Mouse (Mus musculus) megakaryocyte, embryonic 14.5 days (primary cell): Measurements from ENCODE around the gene March5. TPM values are rescaled to one million over a fixed set of nuclear protein-coding genes. Genes with fewer than 3 reads are reported as not detected.

Experiments used
- H3K27me3 ChIP-seq: replicated peaks from 2 replicates; pipeline ENCODE3; 2012; ENCODE audit warnings: inconsistent platforms
- H3K36me3 ChIP-seq: replicated peaks from 2 replicates; pipeline ENCODE3; 2012; ENCODE audit warnings: low read length, inconsistent platforms, mixed read lengths
- H3K4me1 ChIP-seq: 2 replicates; pipeline ENCODE4 v1.6.1; 2012; ENCODE audit warnings: inconsistent platforms
- H3K4me3 ChIP-seq: replicated peaks from 2 replicates; pipeline ENCODE3; 2012; ENCODE audit warnings: moderate library complexity, mild to moderate bottlenecking, inconsistent platforms
- H3K9me3 ChIP-seq: 2 replicates; pipeline ENCODE4 v1.6.1; 2012; ENCODE audit warnings: inconsistent platforms
- FLI1 ChIP-seq: IDR thresholded peaks from 2 replicates; pipeline ENCODE4 v1.6.1; 2012; ENCODE audit warnings: low read length, inconsistent platforms, mixed read lengths
- GATA1 ChIP-seq: IDR thresholded peaks from 3 replicates; pipeline ENCODE4 v1.6.1; 2012; ENCODE audit warnings: mixed read lengths, low read length, inconsistent platforms, borderline replicate concordance
- polyA plus RNA-seq: library from polyadenylated mRNA; stranded (reverse); fragments of >175 nt; gene quantifications from 2 replicates; pipeline ENCODE4 v1.2.3, GENCODE M21; 2012; ENCODE audit warnings: low replicate concordance; ENCODE audit not compliant: insufficient read depth

March5 gene
- polyA plus RNA-seq, 1 experiment = 28.9 TPM

DNA sequence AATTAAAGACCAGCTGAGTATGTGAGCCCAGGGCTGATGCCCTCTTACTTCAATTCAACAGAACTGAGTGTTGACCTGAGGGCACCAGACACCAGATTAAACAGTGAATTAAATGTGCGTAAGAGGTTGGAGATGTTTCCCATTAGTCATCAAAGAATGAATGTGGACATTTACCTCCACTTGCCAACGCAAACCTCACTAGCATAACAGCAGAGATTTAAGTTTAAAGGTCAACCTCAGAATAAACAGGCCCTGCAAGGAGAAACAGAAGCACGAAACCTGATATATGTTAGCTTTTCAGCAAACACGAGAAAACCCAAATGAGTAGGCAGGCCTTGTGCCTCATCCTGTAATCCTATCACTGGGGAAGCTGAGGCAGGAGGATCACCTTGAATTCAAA, 55.0 kb downstream of the March5 start:
- peaks cover 5% of the 10 kb centered on the region; the same call in 1 of the 2 replicates for H3K4me1 ChIP-seq
- TF ChIP-seq GATA1 (no peak), FLI1 (no peak)
- H3K27me3 ChIP-seq = peaks cover 23% of the 10 kb centered on the region

DNA sequence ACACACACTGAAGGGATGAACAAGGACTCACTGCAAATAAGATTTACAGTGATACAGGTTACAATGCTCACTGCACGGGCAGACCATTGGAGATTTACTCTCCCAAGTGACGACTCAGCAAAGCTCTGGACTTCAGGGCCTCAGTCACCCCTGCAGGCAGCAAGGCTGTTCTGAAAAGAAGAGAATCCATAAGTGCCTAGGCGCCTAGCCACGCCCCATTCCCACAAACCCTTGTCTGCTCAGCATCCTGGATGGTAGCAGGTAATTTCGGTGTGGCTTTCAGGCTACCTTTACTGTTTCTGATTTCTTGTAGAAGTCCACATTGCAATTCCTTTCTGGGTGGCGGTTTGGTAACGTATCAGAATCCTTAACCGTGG, 56.2 kb downstream of the March5 start:
- Histone ChIP-seq H3K9me3 (peaks cover 6% of the 10 kb centered on the region; the same call in 1 of the 2 replicates), H3K36me3 (peaks cover 8% of the 10 kb centered on the region), H3K27me3 (peaks cover 22% of the 10 kb centered on the region), H3K4me1 (peaks cover 5% of the 10 kb centered on the region; the same call in 1 of the 2 replicates), H3K4me3 (no peak overlapping the region)
- TF ChIP-seq GATA1 (no peak), FLI1 (no peak)

More for the DNA sequence above, 55.0 kb downstream of the March5 start:
- H3K36me3 ChIP-seq = no peaks in the 10 kb centered on the region
- peaks cover 6% of the 10 kb centered on the region; the same call in 1 of the 2 replicates for H3K9me3 ChIP-seq
- H3K4me3 ChIP-seq = no peak overlapping the region

GRCm38 (mm10) chr19:37263943-37264897, 56.9 kb downstream of the March5 start:
- Histone ChIP-seq H3K36me3 (peaks cover 14% of the 10 kb centered on the region), H3K27me3 (peaks cover 21% of the 10 kb centered on the region), H3K4me1 (peaks cover 5% of the 10 kb centered on the region; the same call in 1 of the 2 replicates), H3K9me3 (peaks cover 6% of the 10 kb centered on the region; the same call in 1 of the 2 replicates), H3K4me3 (no peak overlapping the region)
- no peak for TF ChIP-seq FLI1
- no peak for TF ChIP-seq GATA1

- H3K4me1 ChIP-seq = peaks cover 5% of the 10 kb centered on the region; the same call in 1 of the 2 replicates
- no peak for TF ChIP-seq FLI1
- peaks cover 3% of the 10 kb centered on the region; the same call in 1 of the 2 replicates for H3K9me3 ChIP-seq
- H3K4me3 ChIP-seq = no peak overlapping the region
- peaks cover 8% of the 10 kb centered on the region for H3K27me3 ChIP-seq
- H3K36me3 ChIP-seq = peaks cover 25% of the 10 kb centered on the region
Observed at GRCm38 (mm10) chr19:37265333-37266103, 58.2 kb downstream of the March5 start.

- Histone ChIP-seq H3K27me3 (no peaks in the 10 kb centered on the region), H3K36me3 (peaks cover 57% of the 10 kb centered on the region), H3K9me3 (no peaks in the 10 kb centered on the region), H3K4me3 (no peak overlapping the region), H3K4me1 (peaks cover under 1% of the 10 kb centered on the region; the same call in 1 of the 2 replicates)
- no peak for TF ChIP-seq GATA1
- no peak for TF ChIP-seq FLI1
Observed at GRCm38 (mm10) chr19:37269106-37269505, 61.8 kb downstream of the March5 start.

Other genes with a start within 250 kb of the March5 start
- 0.21 TPM in 1 of 2 replicates, not detected in the other for gene Cpeb3, start 1.1 kb downstream of the March5 start, polyA plus RNA-seq
- gene Ide, start 130.3 kb downstream of the March5 start, polyA plus RNA-seq = 4.4 TPM in 1 of 2 replicates, not detected in the other
- 1.2 and 1.7 TPM in 2 replicates for gene Kif11, start 168.9 kb downstream of the March5 start, polyA plus RNA-seq
- 42.5 and 99.2 TPM in 2 replicates for gene Hhex, start 227.3 kb downstream of the March5 start, polyA plus RNA-seq